Mouse (Mus musculus): ENCODE results near the gene Stpg3.
A peak's percentile ranks its signal among the peaks of the same experiment; 100 is the strongest.

DNA sequence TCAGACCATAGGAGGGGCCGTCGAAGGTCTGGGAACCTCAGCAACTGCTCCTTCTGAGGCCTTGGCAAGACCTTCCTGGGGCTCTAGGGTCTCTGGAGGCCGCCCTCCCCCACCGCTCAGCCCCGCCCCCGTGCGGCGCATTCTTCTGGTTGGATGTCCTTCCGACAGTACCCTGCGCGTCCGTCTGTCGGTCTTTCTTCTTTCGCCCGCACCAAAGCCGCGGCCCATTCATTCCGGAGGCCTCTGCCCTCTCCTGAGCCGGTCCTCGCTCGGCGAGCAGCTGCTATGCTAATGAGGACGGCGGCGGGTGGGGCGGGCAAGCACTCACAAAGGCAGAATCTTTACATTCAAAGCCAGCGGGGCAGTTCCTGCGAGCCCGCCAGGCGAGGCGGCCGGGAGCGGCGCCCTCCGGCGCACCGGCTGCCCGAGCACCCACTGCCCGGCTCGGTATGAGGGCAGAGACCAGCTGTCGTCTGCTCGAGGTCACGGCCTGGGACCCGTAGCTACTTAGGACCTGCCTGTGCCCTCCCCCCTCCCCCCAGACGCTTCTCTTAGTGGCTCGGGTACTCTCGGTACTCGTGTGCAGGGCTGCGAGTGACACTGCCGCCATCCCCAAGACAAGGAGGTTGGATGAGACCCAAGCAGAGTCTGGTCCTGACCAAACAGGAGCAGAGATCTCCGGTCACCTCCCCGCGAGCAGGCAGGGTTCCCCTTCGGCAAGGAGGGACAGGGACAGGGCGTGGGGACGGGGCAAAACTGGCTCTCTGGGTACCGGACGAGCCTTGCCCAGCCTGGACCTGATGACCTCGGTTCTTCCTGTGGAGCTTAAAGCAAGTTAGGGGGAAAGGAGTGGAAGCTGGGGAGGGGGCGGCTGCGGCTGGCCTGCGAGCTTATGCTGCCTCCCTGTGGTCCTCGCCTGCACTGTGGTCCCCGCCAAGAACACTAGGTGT, 28.5 kb downstream of the Stpg3 start:
- TF ChIP-seq CTCF (IDR thresholded peaks at IDR 0.05; ENCODE audit: low read depth, low read length) = peak; percentile 83
- no peak; the same call in 1 of the 2 replicates for TF ChIP-seq EP300 (IDR thresholded peaks at IDR 0.05; ENCODE audit: insufficient read depth, low read depth, low read length)

Measured in ES-Bruce4 (cell line).